Mouse (Mus musculus): Measurements from ENCODE around the gene Stxbp3. TPM values are rescaled to one million over a fixed set of nuclear protein-coding genes. Genes with fewer than 3 reads are reported as not detected.

Gene Stxbp3
- polyA plus RNA-seq, 1 experiment from 2014 or later, result 23.1 TPM

DNA sequence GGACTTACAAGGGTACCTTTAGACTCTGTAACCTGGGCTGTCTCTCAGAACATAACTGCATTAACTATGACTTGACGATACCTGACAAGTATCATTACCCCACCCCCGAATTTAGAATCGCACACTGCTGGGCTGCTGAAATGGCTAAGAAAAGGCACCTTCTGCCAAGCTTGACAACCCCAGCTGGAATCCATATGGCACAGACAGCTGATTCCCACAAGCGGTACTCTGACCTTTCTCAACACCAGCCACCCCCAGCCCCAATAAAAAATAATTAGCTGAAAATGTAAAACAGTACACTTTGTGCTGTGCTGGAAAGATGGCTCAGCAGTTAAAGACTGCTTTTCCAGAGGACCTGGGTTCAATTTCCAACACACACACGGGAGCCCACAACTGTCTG, 51.0 kb downstream of the Stxbp3 start:
- 52% methylated on average over 5 of the region's 5 CpGs for WGBS
- Histone ChIP-seq H3K4me1 (peaks cover 44% of the 10 kb centered on the region), H3K9me3 (peaks cover 12% of the 10 kb centered on the region), H3K4me3 (no peak overlapping the region), H3K27me3 (replicated peaks; ENCODE audit: low read depth, poor library complexity, severe bottlenecking) (no peaks in the 10 kb centered on the region), H3K27ac (replicated peaks) (no peak overlapping the region), H3K36me3 (replicated peaks) (peaks cover 13% of the 10 kb centered on the region)
- DNase-seq (ENCODE audit: low spot score), result peak; percentile 42

GRCm38 (mm10) chr3:108788455-108788794, 51.9 kb downstream of the Stxbp3 start:
- H3K27me3 ChIP-seq (replicated peaks; ENCODE audit: low read depth, poor library complexity, severe bottlenecking), result no peaks in the 10 kb centered on the region
- peaks cover 44% of the 10 kb centered on the region for H3K4me1 ChIP-seq
- peaks cover 12% of the 10 kb centered on the region for H3K9me3 ChIP-seq
- 90% methylated on average over 4 of the region's 4 CpGs for WGBS
- no peak overlapping the region for H3K27ac ChIP-seq (replicated peaks)
- peaks cover 8% of the 10 kb centered on the region for H3K36me3 ChIP-seq (replicated peaks)
- DNase-seq (ENCODE audit: low spot score), result no peak
- H3K4me3 ChIP-seq, result no peak overlapping the region

DNA sequence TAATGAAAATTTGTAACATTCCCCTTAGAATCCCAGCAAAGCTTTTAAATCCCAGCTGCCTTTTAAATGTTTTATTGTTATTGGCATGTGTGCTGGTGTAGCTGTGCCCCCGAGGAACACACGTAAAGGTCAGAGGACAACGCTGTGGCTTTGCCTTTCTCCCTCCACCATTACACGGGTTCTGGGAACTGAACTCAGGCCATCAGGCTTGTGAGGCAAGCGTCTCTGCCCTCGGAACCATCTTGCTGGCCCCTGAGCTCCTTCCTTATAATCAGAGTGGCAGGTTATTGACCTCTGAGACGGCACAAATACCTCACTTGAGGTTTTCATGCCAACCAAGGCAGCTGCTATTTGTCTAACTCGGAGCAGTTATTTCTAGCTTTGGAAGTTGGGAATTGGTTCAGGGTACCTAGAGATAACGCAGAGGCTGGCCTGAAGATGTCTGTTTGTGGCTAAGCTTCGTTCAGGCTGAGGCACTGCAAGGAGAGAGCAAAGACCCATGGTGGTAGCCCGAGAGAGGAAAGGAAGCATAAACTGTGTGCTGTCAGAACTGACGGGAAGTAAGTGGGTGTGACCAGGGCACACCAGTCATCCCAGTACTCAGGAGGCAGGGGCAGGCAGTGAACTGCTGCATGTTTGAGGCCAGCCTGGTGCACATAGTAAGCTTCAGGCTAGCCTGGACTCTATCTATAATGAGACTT, 52.4 kb downstream of the Stxbp3 start:
- DNase-seq (ENCODE audit: low spot score), result no peak
- H3K27me3 ChIP-seq (replicated peaks; ENCODE audit: low read depth, poor library complexity, severe bottlenecking), result no peaks in the 10 kb centered on the region
- 54% methylated on average over 12 of the region's 12 CpGs for WGBS
- H3K27ac ChIP-seq (replicated peaks), result no peak overlapping the region
- H3K9me3 ChIP-seq, result peaks cover 12% of the 10 kb centered on the region
- no peak overlapping the region for H3K4me3 ChIP-seq
- peaks cover 44% of the 10 kb centered on the region for H3K4me1 ChIP-seq
- peaks cover 8% of the 10 kb centered on the region for H3K36me3 ChIP-seq (replicated peaks)

DNA sequence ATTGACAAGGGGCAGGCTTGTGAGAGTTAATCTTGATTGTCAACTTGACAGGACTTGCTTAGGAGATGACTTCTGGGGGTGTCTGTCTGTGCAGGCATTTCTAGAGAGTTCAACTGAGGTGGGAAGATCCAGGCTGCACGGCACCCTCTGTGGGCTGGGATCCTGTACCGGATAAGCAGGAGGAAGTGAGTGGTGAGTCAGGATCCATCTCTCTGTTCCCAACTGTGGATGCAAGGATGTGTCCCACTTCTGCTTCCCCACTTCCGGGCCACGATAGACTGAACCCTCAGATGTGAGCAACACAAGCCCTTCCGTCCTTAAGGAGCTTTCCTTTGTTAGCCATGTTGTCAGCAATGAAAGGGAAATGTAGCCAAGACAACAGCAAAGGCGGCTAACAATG, 53.8 kb downstream of the Stxbp3 start:
- no peak for DNase-seq (ENCODE audit: low spot score)
- WGBS, result 84% methylated on average over 6 of the region's 6 CpGs
- Histone ChIP-seq H3K27ac (replicated peaks) (no peak overlapping the region), H3K4me1 (peaks cover 37% of the 10 kb centered on the region), H3K4me3 (no peak overlapping the region), H3K27me3 (replicated peaks; ENCODE audit: low read depth, poor library complexity, severe bottlenecking) (no peaks in the 10 kb centered on the region), H3K36me3 (replicated peaks) (no peaks in the 10 kb centered on the region), H3K9me3 (peaks cover 12% of the 10 kb centered on the region)

DNA sequence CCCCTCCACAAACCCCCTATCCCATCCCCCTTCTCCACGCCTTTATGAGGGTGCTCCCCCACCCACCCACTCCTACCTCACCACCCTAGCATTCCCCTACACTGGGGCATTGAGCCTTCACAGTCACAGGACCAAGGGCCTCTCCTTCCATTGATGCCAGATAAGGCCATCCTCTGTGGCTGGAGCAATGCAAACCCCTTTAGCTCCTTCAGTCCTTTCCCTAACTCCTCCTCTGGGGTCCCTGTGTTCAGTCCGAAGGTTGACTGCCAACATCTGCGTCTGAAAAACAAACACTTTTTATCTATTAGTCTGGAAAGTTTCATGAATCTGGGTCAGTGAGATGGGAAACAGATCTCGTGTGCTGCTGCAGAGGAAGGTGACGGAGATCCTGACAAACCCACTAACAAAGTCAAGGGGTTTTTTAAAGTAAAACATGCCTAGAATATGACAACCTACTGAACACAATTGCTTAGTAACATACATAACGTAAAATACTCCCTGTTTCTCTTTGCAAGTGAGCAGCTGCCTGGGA, 57.9 kb downstream of the Stxbp3 start:
- Histone ChIP-seq H3K4me3 (no peak overlapping the region), H3K27ac (replicated peaks) (no peak overlapping the region), H3K9me3 (peaks cover 12% of the 10 kb centered on the region), H3K27me3 (replicated peaks; ENCODE audit: low read depth, poor library complexity, severe bottlenecking) (no peaks in the 10 kb centered on the region), H3K4me1 (peaks cover 10% of the 10 kb centered on the region), H3K36me3 (replicated peaks) (no peaks in the 10 kb centered on the region)
- no peak for DNase-seq (ENCODE audit: low spot score)
- 76% methylated on average over 6 of the region's 6 CpGs for WGBS

- H3K27ac ChIP-seq (replicated peaks), result no peak overlapping the region
- no peaks in the 10 kb centered on the region for H3K36me3 ChIP-seq (replicated peaks)
Observed at GRCm38 (mm10) chr3:108781884-108782270, 58.4 kb downstream of the Stxbp3 start.

GRCm38 (mm10) chr3:108781238-108781883, 59.0 kb downstream of the Stxbp3 start:
- H3K27ac ChIP-seq (replicated peaks), result no peak overlapping the region; the same call in 1 of the 2 replicates
- peak; percentile 15 for DNase-seq (ENCODE audit: low spot score)
- H3K4me1 ChIP-seq, result peaks cover 10% of the 10 kb centered on the region
- H3K9me3 ChIP-seq, result peaks cover 12% of the 10 kb centered on the region
- no peaks in the 10 kb centered on the region for H3K27me3 ChIP-seq (replicated peaks; ENCODE audit: low read depth, poor library complexity, severe bottlenecking)
- 68% methylated on average over 10 of the region's 10 CpGs for WGBS
- no peaks in the 10 kb centered on the region for H3K36me3 ChIP-seq (replicated peaks)
- no peak overlapping the region for H3K4me3 ChIP-seq

More at GRCm38 (mm10) chr3:108781884-108782270, 58.4 kb downstream of the Stxbp3 start:
- WGBS, result 89% methylated on average over 5 of the region's 5 CpGs
- peaks cover 10% of the 10 kb centered on the region for H3K4me1 ChIP-seq
- no peak overlapping the region for H3K4me3 ChIP-seq
- H3K9me3 ChIP-seq, result peaks cover 12% of the 10 kb centered on the region
- no peak for DNase-seq (ENCODE audit: low spot score)
- H3K27me3 ChIP-seq (replicated peaks; ENCODE audit: low read depth, poor library complexity, severe bottlenecking), result no peaks in the 10 kb centered on the region

DNA sequence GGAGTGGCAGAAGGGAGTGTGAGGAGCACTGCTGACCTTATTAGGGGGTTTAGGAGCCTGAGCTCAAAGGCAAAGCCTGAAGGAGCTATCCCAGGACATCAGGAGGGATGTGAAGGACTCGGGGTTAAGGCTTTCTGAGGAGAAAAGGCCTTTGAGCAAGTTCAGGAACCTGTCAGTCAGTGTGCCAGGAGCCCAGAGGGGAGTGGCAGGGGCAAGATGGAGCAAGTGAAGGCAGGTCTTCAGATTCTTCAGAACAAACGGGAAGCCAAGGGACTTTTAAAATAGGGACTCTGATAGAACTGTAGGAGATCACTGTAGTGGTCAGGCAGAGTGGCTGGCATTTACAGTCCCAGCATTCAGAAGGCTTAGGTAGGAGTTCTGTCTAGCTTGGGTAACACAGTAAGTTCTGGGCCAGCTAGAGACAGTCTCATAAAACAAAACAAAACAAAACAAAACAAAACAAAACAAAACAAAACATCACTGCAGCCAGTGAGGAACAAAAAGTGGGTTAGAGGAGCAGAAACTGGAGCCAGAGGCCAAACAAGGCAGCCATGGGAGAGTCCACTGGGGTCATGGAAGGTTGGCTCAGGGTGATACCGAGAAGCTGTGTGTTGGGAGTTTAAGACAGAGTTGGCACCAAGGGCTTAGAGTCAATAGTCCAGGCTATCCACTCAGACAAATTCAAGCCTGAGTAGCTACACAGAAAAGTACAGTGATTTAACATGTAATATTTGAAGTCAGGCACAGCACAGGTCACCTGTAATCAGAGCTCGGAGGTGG, 61.4 kb downstream of the Stxbp3 start:
- no peak for DNase-seq (ENCODE audit: low spot score)
- WGBS, result 71% methylated on average over 4 of the region's 4 CpGs
- Histone ChIP-seq H3K9me3 (no peaks in the 10 kb centered on the region), H3K27ac (replicated peaks) (no peak overlapping the region), H3K27me3 (replicated peaks; ENCODE audit: low read depth, poor library complexity, severe bottlenecking) (no peaks in the 10 kb centered on the region), H3K36me3 (replicated peaks) (no peaks in the 10 kb centered on the region), H3K4me3 (no peak overlapping the region), H3K4me1 (peaks cover 10% of the 10 kb centered on the region)

GRCm38 (mm10) chr3:108772811-108773210, 67.5 kb downstream of the Stxbp3 start:
- Histone ChIP-seq H3K27ac (replicated peaks) (no peak overlapping the region), H3K27me3 (replicated peaks; ENCODE audit: low read depth, poor library complexity, severe bottlenecking) (no peaks in the 10 kb centered on the region), H3K4me1 (peaks cover 6% of the 10 kb centered on the region), H3K36me3 (replicated peaks) (no peaks in the 10 kb centered on the region), H3K9me3 (no peaks in the 10 kb centered on the region), H3K4me3 (no peak overlapping the region)
- 87% methylated on average over 3 of the region's 3 CpGs for WGBS
- DNase-seq (ENCODE audit: low spot score), result no peak

- H3K9me3 ChIP-seq, result no peaks in the 10 kb centered on the region
- no peaks in the 10 kb centered on the region for H3K27me3 ChIP-seq (replicated peaks; ENCODE audit: low read depth, poor library complexity, severe bottlenecking)
- DNase-seq (ENCODE audit: low spot score), result no peak
- H3K4me1 ChIP-seq, result peaks cover 6% of the 10 kb centered on the region
- WGBS, result 90% methylated on average over 13 of the region's 13 CpGs
- no peak overlapping the region for H3K27ac ChIP-seq (replicated peaks)
- no peak overlapping the region for H3K4me3 ChIP-seq
- H3K36me3 ChIP-seq (replicated peaks), result no peaks in the 10 kb centered on the region
Observed at GRCm38 (mm10) chr3:108772211-108772610, 68.1 kb downstream of the Stxbp3 start.

DNA sequence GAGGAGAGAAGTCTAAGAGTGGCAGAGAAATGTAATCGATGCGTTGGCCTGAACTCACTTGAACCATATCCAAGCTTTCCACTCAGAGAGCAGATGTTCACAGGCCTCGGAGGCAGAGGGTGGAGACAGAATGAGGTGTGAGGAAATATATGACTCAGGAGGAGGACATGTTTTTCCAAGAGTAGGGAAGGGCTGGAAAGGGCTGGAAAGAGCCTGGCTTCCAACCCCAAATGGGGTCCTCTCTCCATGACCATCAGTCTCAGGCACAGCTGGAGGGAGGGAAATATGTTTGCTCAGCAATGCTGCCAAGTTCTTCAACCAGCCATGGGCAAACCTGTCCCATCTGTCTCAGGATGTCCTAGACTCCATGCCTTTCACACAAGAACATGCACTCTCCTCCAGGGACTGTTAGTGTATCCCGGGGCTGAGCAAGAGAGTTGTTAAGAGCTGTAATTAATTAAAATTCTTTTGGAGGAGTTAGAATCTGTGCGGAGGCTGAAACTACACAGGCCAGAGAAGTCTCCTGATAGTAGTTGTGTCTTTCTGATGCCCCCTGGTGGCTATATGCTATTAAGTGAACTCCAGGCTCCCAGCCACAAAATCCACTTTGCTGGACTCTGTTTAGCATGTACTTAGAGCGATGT, 69.5 kb downstream of the Stxbp3 start:
- no peaks in the 10 kb centered on the region for H3K36me3 ChIP-seq (replicated peaks)
- no peaks in the 10 kb centered on the region for H3K9me3 ChIP-seq
- H3K27ac ChIP-seq (replicated peaks), result no peak overlapping the region
- DNase-seq (ENCODE audit: low spot score), result peak; percentile 64
- no peak overlapping the region for H3K4me3 ChIP-seq
- 52% methylated on average over 6 of the region's 6 CpGs for WGBS
- peaks cover 6% of the 10 kb centered on the region for H3K4me1 ChIP-seq
- H3K27me3 ChIP-seq (replicated peaks; ENCODE audit: low read depth, poor library complexity, severe bottlenecking), result no peaks in the 10 kb centered on the region

DNA sequence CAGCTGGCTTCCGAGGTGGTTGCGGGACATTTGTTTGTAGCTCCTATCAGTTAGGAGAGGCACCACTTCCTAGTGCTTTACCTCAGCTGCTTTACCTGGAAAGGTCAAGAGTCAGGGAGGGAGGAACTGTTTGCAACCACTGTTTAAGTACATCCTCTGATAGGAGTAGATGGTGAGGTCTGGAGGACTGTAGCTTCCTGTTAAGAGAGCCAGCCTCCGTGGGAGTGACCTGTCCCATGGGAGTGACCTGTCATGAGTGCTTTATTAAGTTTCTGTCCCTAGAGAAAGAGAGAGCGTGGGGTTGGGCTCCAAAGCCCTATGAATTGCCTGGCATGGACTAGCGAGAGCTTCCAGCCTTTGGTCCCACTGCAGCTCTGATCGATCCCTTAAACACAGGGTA, 70.8 kb downstream of the Stxbp3 start:
- Histone ChIP-seq H3K36me3 (replicated peaks) (no peaks in the 10 kb centered on the region), H3K9me3 (no peaks in the 10 kb centered on the region), H3K4me1 (peaks cover 12% of the 10 kb centered on the region), H3K27ac (replicated peaks) (no peak overlapping the region), H3K4me3 (no peak overlapping the region), H3K27me3 (replicated peaks; ENCODE audit: low read depth, poor library complexity, severe bottlenecking) (no peaks in the 10 kb centered on the region)
- 79% methylated on average over 6 of the region's 6 CpGs for WGBS
- DNase-seq (ENCODE audit: low spot score), result no peak
